Mouse (Mus musculus) kidney, adult 11 months (tissue): ENCODE data around the gene Ubash3a.

Experiments used
- DNase-seq: peaks from one replicate; pipeline ENCODE4 v3.0.0; 2022

The Ubash3a gene

GRCm38 (mm10) chr17:31281830-31282686 is 74.4 kb downstream of the Ubash3a start:
- no peak for DNase-seq

- DNase-seq, result no peak
These were observed 75.0 kb downstream of the Ubash3a start for GRCm38 (mm10) chr17:31282687-31283053.

- DNase-seq, result no peak
These were observed 78.2 kb downstream of the Ubash3a start for GRCm38 (mm10) chr17:31285867-31286266.

GRCm38 (mm10) chr17:31286492-31286891 is 78.8 kb downstream of the Ubash3a start, which contains the start of gene Slc37a1:
TSS of gene Slc37a1 (plus strand) at chr17:31286792.
- no peak for DNase-seq

DNA sequence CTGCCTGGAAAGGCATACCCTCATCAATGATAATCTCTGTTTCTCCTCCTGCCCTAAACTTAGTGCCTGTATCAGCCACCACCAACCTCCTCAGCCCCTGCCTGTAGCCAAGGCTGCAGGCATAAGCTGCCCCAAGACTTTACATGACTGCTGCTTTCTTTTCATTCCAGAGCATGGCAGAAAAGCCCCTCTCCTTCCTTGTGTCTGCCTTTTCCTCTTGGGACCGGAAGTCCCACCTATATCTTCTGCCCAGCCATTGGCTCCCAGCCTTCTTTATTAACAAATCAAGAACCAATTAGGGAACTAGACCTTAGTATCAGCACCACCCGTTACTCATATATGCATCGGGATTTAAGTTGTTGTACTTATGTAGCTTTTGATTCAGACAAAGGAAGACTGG is 79.5 kb downstream of the Ubash3a start:
- no peak for DNase-seq

DNA sequence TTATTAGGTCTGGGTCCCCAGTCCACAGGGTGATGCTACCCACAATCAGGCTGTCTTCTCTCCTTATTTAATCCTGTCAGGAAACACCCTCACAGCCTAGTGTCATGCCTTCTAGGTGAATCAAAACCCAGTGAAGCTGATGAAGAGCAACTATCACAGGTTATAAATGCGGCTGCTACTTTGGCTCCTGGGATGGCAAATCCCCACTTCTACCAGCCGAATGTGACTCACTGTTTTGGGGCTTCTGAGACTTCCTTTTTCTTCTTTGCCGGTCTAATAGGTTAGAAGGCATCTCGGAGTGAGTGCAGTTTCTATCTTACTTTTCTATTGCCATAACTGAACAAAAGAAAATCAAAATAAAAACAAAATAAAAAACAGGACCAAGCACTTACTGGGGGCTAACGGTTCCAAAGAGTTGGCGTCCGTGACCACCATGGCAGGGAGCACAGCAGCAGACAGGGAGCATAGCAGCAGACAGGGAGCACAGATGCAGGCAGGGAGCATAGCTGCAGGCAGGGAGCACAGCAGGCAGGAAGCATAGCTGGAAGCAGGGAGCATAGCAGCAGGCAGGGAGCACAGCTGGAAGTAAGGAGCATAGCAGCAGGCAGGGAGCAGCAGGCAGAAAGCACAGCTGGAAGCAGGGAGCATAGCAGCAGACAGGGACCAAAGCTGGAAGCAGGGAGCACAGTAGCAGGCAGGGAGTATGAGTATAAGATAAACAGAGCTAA is 81.5 kb downstream of the Ubash3a start:
- no peak for DNase-seq

- no peak for DNase-seq
These were observed 82.6 kb downstream of the Ubash3a start for GRCm38 (mm10) chr17:31290311-31290710.

DNA sequence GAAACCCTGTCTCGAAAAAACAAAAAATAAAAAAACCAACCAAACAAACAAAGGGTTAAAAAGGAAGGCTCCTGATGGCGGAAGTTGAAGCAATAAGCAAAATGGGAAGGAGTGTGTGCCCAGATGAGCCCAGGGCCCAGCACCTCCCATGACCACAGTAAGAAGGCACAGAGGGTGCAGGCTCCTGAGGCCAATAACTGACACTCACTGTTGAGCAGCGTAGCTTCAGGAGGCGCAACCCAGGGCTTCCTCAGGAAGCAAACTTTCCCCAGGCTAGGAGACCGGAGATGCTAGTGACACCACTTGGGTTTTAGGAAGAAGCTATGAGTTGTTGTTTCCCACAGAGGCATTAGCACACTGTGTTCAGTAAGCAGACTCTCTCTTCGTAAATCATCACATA is 83.2 kb downstream of the Ubash3a start:
- DNase-seq, result no peak

- DNase-seq, result no peak
These were observed 86.9 kb downstream of the Ubash3a start for GRCm38 (mm10) chr17:31294363-31295214.

DNA sequence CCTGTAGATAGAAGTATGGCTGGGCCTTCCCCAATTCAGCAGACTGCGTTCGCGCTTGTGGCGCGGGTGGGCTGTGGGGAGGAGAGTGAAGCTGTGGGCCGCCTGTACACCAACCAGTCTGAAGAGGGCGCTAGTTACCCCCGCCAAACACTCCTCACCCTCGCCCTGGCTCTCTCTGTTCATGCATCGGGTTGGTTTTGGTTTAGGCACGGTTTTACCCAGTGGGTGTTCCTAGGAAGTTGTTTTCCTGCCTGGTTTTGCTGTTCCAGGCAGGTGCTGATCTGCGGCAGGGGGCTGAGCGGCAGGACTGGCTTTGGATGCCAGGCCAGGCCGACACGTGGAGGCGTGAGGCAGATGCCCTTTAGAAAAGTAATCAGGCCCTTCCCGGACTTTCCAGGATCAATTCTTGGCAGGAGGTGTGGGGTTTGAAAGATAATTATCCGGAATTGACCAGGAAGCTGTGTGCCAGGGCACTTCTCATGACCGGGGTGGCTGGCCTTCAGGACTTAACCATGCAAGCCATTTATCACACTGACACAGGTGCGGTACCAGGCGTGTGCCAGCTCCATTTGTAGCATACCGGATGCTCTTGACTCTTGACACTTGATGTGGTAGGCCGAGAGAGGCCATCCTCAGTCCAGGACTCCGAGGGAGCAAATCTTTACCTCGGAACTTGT is 87.7 kb downstream of the Ubash3a start:
- no peak for DNase-seq

GRCm38 (mm10) chr17:31295892-31296781 is 88.5 kb downstream of the Ubash3a start:
- DNase-seq, result peak; percentile 77
